ENCODE assay signal across 20 mouse cellular contexts in the genomic region with DNA sequence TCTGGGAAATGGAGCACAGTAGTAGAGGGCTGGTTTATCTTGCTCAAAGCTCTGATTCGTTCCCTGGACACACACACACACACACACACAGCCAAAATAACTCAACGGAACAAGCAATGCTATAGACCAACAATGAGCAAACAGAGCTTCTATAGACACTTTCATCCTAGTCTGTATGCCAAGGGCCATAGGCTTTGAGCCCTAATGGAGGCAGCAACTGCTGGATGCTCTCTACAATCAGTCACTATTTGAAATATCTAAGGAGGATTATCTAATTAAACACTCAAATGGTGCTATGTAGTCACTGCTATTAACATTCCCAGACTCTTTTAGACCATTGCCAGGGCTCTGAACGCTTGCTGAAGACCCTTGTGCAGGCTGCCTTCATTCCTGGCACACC. TPM values are rescaled to one million over a fixed set of nuclear protein-coding genes. Genes with fewer than 3 reads are reported as not detected.
"Had no signal": no experiment of that assay in that cellular context is flagged by ENCODE, and none has a peak within 500 bp of the region (broad histone marks: within the 10 kb centered on the region; RNA-seq: fewer than 3 reads in every experiment).

No protein-coding gene starts in this region.

- H3K27me3 ChIP-seq: intestine, embryonic 15.5 days; limb, embryonic 13.5 days; liver, embryonic 13.5 days; midbrain, embryonic 15.5 days; neural tube, embryonic 13.5 days had no signal

- H3K4me3 ChIP-seq: intestine, embryonic 15.5 days; layer of hippocampus, adult 2 months; limb, embryonic 10.5 days; limb, embryonic 13.5 days; liver, embryonic 13.5 days; megakaryocyte, embryonic 14.5 days; midbrain, embryonic 12.5 days; midbrain, embryonic 15.5 days; neural tube, embryonic 13.5 days had no signal

- H3K27ac ChIP-seq: intestine, embryonic 15.5 days; kidney, postnatal 0 days; layer of hippocampus, adult 2 months; limb, embryonic 13.5 days; liver, embryonic 13.5 days; midbrain, embryonic 12.5 days; midbrain, embryonic 15.5 days; neural tube, embryonic 13.5 days had no signal

- H3K4me2 ChIP-seq: intestine, embryonic 15.5 days; limb, embryonic 13.5 days; liver, embryonic 13.5 days; midbrain, embryonic 12.5 days; midbrain, embryonic 15.5 days; neural tube, embryonic 13.5 days had no signal

- H3K4me1 ChIP-seq: liver, embryonic 13.5 days; megakaryocyte, embryonic 14.5 days had no signal

- H3K36me3 ChIP-seq: intestine, embryonic 15.5 days; limb, embryonic 10.5 days; limb, embryonic 13.5 days; liver, embryonic 13.5 days; midbrain, embryonic 12.5 days; midbrain, embryonic 15.5 days; neural tube, embryonic 13.5 days had no signal

- H3K9ac ChIP-seq: intestine, embryonic 15.5 days; limb, embryonic 13.5 days; liver, embryonic 13.5 days; midbrain, embryonic 12.5 days; midbrain, embryonic 15.5 days; neural tube, embryonic 13.5 days had no signal

- H3K9me3 ChIP-seq: intestine, embryonic 15.5 days; limb, embryonic 10.5 days; limb, embryonic 13.5 days; liver, embryonic 13.5 days; megakaryocyte, embryonic 14.5 days; midbrain, embryonic 12.5 days; midbrain, embryonic 15.5 days; neural tube, embryonic 13.5 days had no signal

- DNase-seq: kidney, adult 11 months; kidney, adult 9 months; kidney, postnatal 25 days; layer of hippocampus, adult 9-11 months; liver, embryonic 13.5 days; thymus, adult 18-20 months; thymus, postnatal 36 days had no signal

- ATAC-seq: intestine, embryonic 15.5 days; midbrain, embryonic 15.5 days had no signal

RNA-seq across cellular contexts. Expression of a gene that starts 34.1 kb away (rescaled TPM):
- polyA plus RNA-seq: liver, adult 2 months; liver, embryonic 13.5 days; liver, embryonic 16.5 days; midbrain, embryonic 12.5 days; midbrain, embryonic 15.5 days; neural tube, embryonic 13.5 days; spleen, adult 2 months; urinary bladder, adult 2 months had no signal
